Mouse (Mus musculus) spleen, postnatal 10 days (tissue): ENCODE measurements around the gene Tnpo2.

Source experiments
- DNase-seq, 2 experiments: peaks; one replicate each; pipeline ENCODE4 v3.0.0; 2021 to 2022; ENCODE audit warnings: low spot score in 2 of 2

Tnpo2 gene

GRCm38 (mm10) chr8:85026670-85027515 is 9.8 kb upstream of the Tnpo2 start, which contains the start of gene Trir:
Trir (plus strand) TSS chr8:85026823.
- DNase-seq: peak; percentile 97 to 99

DNA sequence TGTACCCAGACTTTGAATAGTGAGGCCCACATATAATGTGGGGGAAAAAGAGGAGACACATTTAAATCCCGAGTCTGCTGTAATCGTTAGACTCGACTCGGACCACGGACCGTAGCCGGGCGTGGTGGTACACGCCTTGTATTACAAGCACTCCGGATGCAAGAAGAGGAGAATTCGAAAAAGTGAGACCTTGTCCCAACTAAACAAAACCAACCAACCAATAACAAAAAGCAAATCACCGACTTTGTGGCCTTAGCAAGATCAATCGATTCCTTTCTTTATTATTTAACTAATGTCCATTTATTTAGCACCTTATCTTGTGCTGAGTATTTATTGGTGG is 9.2 kb upstream of the Tnpo2 start:
- peak in 1 of 2 experiments; percentile 57 for DNase-seq

- no peak for DNase-seq
These were observed 8.8 kb upstream of the Tnpo2 start for GRCm38 (mm10) chr8:85027922-85028321.

- DNase-seq: no peak
These were observed 7.4 kb upstream of the Tnpo2 start for GRCm38 (mm10) chr8:85029271-85029670.

DNA sequence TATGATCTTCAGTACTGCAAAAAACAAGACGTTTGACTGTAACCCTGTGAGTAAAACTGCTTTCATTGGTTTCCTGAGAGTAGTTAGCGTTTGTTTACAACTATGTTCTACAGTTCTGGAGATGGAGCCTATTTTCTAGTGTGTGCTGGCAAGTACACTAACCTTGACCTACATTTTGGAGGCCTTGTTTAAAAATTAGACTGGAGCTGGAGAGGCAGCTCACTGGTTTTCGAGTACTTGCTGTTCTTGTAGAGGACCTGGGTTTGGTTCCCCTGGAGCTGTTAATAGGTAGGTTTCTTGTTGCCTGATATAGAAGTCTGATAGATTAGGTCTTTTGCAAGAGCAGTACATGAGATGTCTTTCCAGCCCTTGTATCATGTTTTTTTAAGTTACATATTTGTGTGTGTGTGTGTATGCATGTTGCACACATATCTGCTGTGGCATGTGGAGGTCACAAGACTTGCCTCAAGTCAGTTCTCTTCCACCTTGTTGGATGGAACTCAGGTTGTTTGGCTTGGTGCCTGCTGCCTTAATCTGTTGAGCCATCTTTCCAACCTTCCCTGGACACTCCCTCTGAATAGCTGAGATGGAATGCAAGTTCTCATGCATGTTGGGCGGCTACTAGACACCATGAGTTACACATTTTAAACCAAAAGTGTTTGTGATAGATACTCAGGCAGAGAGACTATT is 3.9 kb upstream of the Tnpo2 start:
- DNase-seq: no peak

- DNase-seq: no peak
These were observed 2.8 kb upstream of the Tnpo2 start for GRCm38 (mm10) chr8:85033867-85034266.

GRCm38 (mm10) chr8:85034764-85035163 is 2.0 kb upstream of the Tnpo2 start:
- DNase-seq: peak; percentile 42 to 89

DNA sequence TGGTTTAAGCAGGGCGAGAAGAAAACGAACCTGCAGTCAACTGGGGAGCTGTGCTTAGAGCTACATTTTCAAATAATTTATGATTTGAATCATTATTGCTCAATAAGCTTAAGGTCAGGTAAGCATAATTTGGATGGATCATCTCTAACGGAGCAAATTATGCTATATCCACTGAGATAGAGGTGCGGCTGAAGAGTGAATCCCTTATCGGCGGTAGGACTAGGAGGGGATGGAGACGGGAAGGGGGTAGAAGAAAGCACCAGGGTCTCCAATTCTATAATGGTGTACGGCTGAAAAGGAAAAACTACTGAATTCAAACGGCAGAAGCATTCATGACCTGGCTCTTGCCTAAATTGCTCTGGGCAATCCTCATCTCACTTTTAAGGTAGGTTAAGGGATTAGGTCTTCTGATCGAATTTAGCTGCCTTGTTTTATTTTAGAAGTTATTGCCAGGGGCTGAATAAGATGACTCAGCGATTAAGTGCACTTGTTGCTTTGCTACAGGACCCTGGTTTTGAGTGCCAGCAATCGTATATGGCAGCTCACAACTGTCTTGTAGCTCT is 1.5 kb upstream of the Tnpo2 start:
- DNase-seq: no peak

DNA sequence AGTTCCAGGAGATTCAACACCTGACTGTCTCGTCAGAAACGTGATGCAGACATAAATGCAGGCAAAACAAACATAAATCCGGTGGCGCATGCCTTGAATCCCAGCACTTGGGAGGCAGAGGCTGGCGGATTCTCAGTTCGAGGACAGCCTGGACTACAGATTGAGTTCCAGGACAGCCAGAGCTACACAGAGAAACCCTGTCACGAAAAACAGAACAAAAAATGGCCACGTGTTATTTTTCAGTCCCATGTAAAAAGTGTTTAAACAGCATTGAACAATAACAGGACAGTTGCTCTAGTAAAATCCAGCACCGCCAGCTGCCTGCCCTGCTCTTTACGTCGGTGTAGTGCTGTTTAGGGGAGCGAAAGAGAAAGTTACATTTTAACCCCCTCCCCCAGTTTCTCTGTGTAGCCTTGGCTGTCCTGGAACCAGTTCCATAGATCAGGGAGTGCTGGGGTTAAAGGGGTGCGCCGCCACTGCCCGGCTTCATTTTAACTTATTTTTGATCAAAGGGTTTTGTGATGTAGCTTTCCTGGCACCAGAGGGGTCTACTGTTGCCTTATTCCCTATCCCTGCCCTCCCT is 896 bp upstream of the Tnpo2 start:
- peak; percentile 34 to 47 for DNase-seq

GRCm38 (mm10) chr8:85036381-85036717 is 366 bp upstream of the Tnpo2 start:
- no peak for DNase-seq

GRCm38 (mm10) chr8:85037366-85037680 is 608 bp downstream of the Tnpo2 start:
- no peak for DNase-seq

- peak; percentile 72 to 74 for DNase-seq
These were observed 1.2 kb downstream of the Tnpo2 start for GRCm38 (mm10) chr8:85037681-85038531.

GRCm38 (mm10) chr8:85043619-85044018 is 6.9 kb downstream of the Tnpo2 start:
- DNase-seq: no peak

- no peak for DNase-seq
These were observed 20.7 kb downstream of the Tnpo2 start for GRCm38 (mm10) chr8:85057367-85057766.

DNA sequence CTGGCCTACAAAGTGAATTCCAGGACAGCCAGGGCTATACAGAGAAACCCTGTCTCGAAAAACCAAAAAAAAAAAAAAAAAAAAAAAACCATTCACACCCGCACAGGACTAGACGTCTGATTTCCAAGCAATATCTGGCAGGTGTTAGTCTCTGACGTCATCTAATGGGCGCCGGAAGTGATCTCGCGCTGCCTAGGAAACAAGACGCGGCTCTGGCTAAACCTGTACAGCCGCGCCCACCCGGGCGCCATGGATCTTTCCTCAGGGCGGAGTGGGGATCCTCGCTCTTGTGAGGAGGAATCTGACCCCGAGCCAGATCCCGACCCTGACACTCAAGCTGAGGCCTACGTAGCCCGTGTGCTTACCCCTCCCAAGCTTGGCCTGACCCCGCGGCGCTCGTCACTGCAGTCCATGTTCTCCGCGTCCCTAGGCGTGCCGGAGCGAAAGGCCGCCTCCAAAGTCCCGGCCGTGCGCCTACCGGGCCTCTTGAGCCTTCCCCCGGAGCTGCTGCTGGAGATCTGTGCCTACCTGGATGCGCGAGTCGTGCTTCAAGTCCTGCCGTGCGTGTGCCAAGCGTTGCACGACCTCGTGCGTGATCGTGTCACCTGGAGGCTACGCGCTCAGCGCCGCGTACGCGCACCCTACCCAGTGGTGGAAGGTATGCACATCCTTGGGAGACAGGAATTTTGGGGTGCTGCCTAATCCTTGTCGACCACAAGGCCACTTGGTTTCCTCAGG is 23.3 kb downstream of the Tnpo2 start, which contains the start of gene Fbxw9:
Gene Fbxw9, plus strand, starts transcription at position 177 of the 738 bp plus-strand sequence.
- peak; percentile 71 to 91 for DNase-seq

DNA sequence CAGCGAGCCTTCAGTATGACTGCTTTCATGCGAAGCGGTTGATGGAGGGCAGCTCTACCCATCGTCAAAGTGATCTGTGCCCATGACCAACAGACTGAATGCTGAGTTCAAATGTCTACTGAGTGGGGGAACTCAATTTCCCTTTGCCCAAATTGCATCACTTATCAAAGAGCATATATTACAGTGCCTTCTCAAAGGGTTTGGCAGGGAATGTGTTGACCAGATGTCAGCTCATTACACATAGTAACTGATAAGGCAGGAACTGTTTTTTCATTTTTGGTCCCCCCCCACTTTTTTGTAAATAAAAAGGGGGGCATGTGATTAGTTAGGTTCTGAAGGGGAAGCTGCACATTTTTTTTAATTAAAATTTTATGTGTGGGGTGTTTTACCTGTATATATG is 25.9 kb downstream of the Tnpo2 start:
- no peak for DNase-seq

GRCm38 (mm10) chr8:85065213-85065612 is 28.5 kb downstream of the Tnpo2 start:
- no peak for DNase-seq

DNA sequence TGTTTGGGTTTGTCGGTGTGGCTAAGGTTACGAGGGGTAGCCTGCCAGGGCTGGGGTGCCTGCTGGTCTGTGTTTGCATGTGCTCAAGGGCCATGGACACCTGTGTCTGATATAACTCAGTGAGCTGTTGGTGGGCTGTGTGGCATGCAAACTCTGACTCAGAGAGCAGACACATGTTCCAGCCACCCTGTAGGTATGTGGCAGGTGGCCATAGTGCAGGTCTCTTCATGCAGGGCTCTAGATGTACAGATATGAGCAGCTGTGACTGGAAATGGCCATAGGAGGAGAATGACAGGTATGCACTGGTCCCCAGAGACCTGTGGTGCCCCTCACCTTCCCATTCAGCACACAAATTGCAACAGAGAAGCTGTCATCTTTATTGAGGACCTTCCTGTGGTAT is 30.4 kb downstream of the Tnpo2 start:
- DNase-seq: no peak

GRCm38 (mm10) chr8:85067982-85068381 is 31.3 kb downstream of the Tnpo2 start, which contains the start of gene Gm5741:
Gm5741 (minus strand) TSS chr8:85067982.
- no peak for DNase-seq

DNA sequence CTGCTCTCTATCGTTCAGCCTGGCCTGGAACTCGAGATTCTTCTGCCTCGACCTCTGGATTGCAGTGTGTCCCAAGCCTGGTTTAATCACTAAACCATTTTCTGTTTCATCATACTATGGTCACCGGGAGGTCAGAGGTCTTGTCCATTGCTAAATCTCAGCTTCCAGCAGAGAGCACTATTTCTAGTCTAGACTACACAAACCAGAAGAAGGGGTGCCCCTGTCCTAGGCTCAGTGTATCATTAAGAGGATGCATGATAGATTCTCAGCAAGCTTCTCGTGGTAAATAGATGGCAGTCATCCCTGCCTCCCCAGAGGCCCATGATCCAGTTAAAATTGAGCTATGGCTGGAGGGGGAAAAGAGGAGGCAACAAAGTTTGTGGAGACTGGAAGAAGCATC is 34.3 kb downstream of the Tnpo2 start:
- no peak for DNase-seq
